ENCODE assay signal across 8 mouse cellular contexts in genomic region chr17:27056812-27057516, GRCm38 (mm10). TPM values are rescaled to one million over a fixed set of nuclear protein-coding genes. Genes with fewer than 3 reads are reported as not detected.
A peak's percentile ranks its signal among the peaks of the same experiment; 100 is the strongest.
DNase-seq lines count a peak whose midpoint lies in the region; ATAC-seq and TF ChIP-seq lines count a peak whose summit lies in the region.

Gene Itpr3, plus strand, starts transcription at chr17:27057304.

- peak; percentile 95 for TF ChIP-seq POLR2A in thymus, adult 2 months (IDR thresholded peaks at IDR 0.05; ENCODE audit: control insufficient read depth, extremely low read depth, insufficient read depth, low read length, poor library complexity)

- peak within 1 kb of the TSS; percentile 44 for H3K9ac ChIP-seq in hindbrain, embryonic 15.5 days
- peak within 1 kb of the TSS; percentile 44 for H3K9ac ChIP-seq in liver, embryonic 12.5 days

- H3K36me3 ChIP-seq in hindbrain, embryonic 15.5 days, result no peaks in the 10 kb centered on the region
- no peaks in the 10 kb centered on the region for H3K36me3 ChIP-seq in liver, embryonic 12.5 days
- H3K36me3 ChIP-seq in thymus, adult 2 months (ENCODE audit: control insufficient read depth, insufficient read depth, low read length), result no peaks in the 10 kb centered on the region

- DNase-seq in MEL-GATA-1-ER (ENCODE audit: extremely low read depth, low read depth), result peak; percentile 39
- DNase-seq in cerebellum, adult 11-12 months, result peak; percentile 77
- peak; percentile 40 for DNase-seq in gastrocnemius, adult 18-20 months (ENCODE audit: low spot score)
- DNase-seq in natural killer cell, adult 2 months (ENCODE audit: low spot score in 2 of 2), result peak; percentile 66 to 76
- peak; percentile 91 for DNase-seq in thymus, adult 2 months

- no peaks in the 10 kb centered on the region for H3K9me3 ChIP-seq in hindbrain, embryonic 15.5 days
- no peaks in the 10 kb centered on the region for H3K9me3 ChIP-seq in liver, embryonic 12.5 days (replicated peaks)

- ATAC-seq in hindbrain, embryonic 15.5 days (ENCODE audit: low FRiP score, low read depth), result 0 out of 2 replicates have a peak, but pooled peaks have one; percentile 48
- ATAC-seq in liver, embryonic 12.5 days, result peak; percentile 57
- no peak; the same call in 1 of the 2 replicates for ATAC-seq in megakaryocyte-erythroid progenitor cell, adult 5-6 weeks (replicated peaks; ENCODE audit: low FRiP score, low TSS enrichment, poor library complexity, severe bottlenecking)

- H3K4me3 ChIP-seq in hindbrain, embryonic 15.5 days, result peak within 1 kb of the TSS; percentile 47
- H3K4me3 ChIP-seq in liver, embryonic 12.5 days, result peak within 1 kb of the TSS; percentile 58
- H3K4me3 ChIP-seq in thymus, adult 2 months (ENCODE audit: control insufficient read depth, insufficient read depth, low read length), result peak within 1 kb of the TSS; percentile 97

- TF ChIP-seq CTCF in thymus, adult 2 months (IDR thresholded peaks at IDR 0.05; ENCODE audit: borderline replicate concordance, control insufficient read depth, extremely low read depth, insufficient read depth, low read length, poor library complexity), result peak; percentile 22; the same call in 1 of the 2 replicates

- H3K4me1 ChIP-seq in hindbrain, embryonic 15.5 days (replicated peaks), result peaks cover 22% of the 10 kb centered on the region
- H3K4me1 ChIP-seq in liver, embryonic 12.5 days, result peaks cover 30% of the 10 kb centered on the region
- H3K4me1 ChIP-seq in thymus, adult 2 months (replicated peaks; ENCODE audit: control insufficient read depth, insufficient read depth, low read length), result peaks cover 33% of the 10 kb centered on the region

- peak within 1 kb of the TSS; percentile 60 for H3K27ac ChIP-seq in hindbrain, embryonic 15.5 days (replicated peaks)
- peak within 1 kb of the TSS; percentile 57; the same call in 1 of the 2 replicates for H3K27ac ChIP-seq in liver, embryonic 12.5 days
- H3K27ac ChIP-seq in thymus, adult 2 months (ENCODE audit: control insufficient read depth, insufficient read depth, low read length), result peak within 1 kb of the TSS; percentile 77

- WGBS in hindbrain, embryonic 15.5 days, result under 1% methylated on average over 62 of the region's 66 CpGs
- under 1% methylated on average over 66 of the region's 66 CpGs for WGBS in liver, embryonic 12.5 days (ENCODE audit: insufficient replicate concordance)
- under 1% methylated on average over 61 of the region's 66 CpGs for whole genome bisulfite sequencing in thymus, adult 2 months

- peaks cover 56% of the 10 kb centered on the region for H3K27me3 ChIP-seq in hindbrain, embryonic 15.5 days
- H3K27me3 ChIP-seq in liver, embryonic 12.5 days (replicated peaks), result peaks cover 52% of the 10 kb centered on the region
- no peaks in the 10 kb centered on the region for H3K27me3 ChIP-seq in thymus, adult 2 months (ENCODE audit: control insufficient read depth, insufficient read depth, low read length)

- peak within 1 kb of the TSS; percentile 82 for H3K4me2 ChIP-seq in hindbrain, embryonic 15.5 days
- H3K4me2 ChIP-seq in liver, embryonic 12.5 days, result peak within 1 kb of the TSS; percentile 69

RNA-seq across cellular contexts. Expression of gene Itpr3, which starts in this region (rescaled TPM):
- 1 to 10 TPM; 1.4 to 2.2 TPM for total RNA-seq in gastrocnemius, adult 18-20 months (2021)
- polyA plus RNA-seq in hindbrain, embryonic 15.5 days (2015; fragmentation: Nextera tagmentation; extraction: Ambion mirVana), result 0.79 and 1.2 TPM in 2 replicates
- 1.2 and 1.3 TPM in 2 replicates for polyA plus RNA-seq in liver, embryonic 12.5 days (2016; fragmentation: Nextera tagmentation; extraction: Ambion mirVana)
- polyA plus RNA-seq in thymus, adult 2 months (2012; rRNA removed), result 42.0 and 54.2 TPM in 2 replicates
- 3.0 and 4.2 TPM in 2 replicates for total RNA-seq in megakaryocyte-erythroid progenitor cell, adult 5-6 weeks (2014; fragmentation: Nextera tagmentation)
- 3.0 and 3.4 TPM in 2 replicates for total RNA-seq in megakaryocyte-erythroid progenitor cell, adult 5-6 weeks (2017)

Comparison
In these comparisons a context has a peak if more than half of its experiments do, and no peak if none do; other contexts are left out.
1. RNA of gene Itpr3 (polyA plus RNA-seq): 42.0 to 54.2 TPM in thymus, adult 2 months; 1.2 to 1.3 TPM in liver, embryonic 12.5 days and 0.79 to 1.2 TPM in hindbrain, embryonic 15.5 days; every median in the first group is over 10 times any median in the second.
2. DNase-seq: peak in every context shown above with its lines; median percentile 91 in thymus, adult 2 months; 77 in cerebellum, adult 11-12 months; 71 in natural killer cell, adult 2 months; 40 in gastrocnemius, adult 18-20 months; 39 in MEL-GATA-1-ER.
3. H3K4me3 ChIP-seq: peak in every context shown above with its lines; median percentile 97 in thymus, adult 2 months; 58 in liver, embryonic 12.5 days; 47 in hindbrain, embryonic 15.5 days.
4. Peak in every context shown above with its lines, with median percentiles within 50 percentile points of each other: H3K27ac ChIP-seq.